Mouse (Mus musculus): Measurements from ENCODE around the gene Ppp1r13l.

- no peak for TF ChIP-seq MAX (IDR thresholded peaks at IDR 0.05)
- no peak for TF ChIP-seq CTCF (IDR thresholded peaks at IDR 0.05; ENCODE audit: control insufficient read depth, insufficient read depth, insufficient read length)
- TF ChIP-seq USF1 (IDR thresholded peaks at IDR 0.05; ENCODE audit: low read depth), result no peak
- no peak for TF ChIP-seq MYOD1 (IDR thresholded peaks at IDR 0.05; ENCODE audit: control insufficient read depth, insufficient read length, low read depth)
- TF ChIP-seq FOSL1 (IDR thresholded peaks at IDR 0.05; ENCODE audit: insufficient read depth, low read length, poor library complexity, severe bottlenecking), result no peak
These were observed 1.9 kb upstream of the Ppp1r13l start for GRCm38 (mm10) chr7:19357381-19358375.
